ENCODE assay signal across 9 mouse cellular contexts in genomic region chr5:24591796-24592470, GRCm38 (mm10). TPM values are rescaled to one million over a fixed set of nuclear protein-coding genes. Genes with fewer than 3 reads are reported as not detected.
DNase-seq lines count a peak whose midpoint lies in the region; ATAC-seq lines count a peak whose summit lies in the region.
"Had no signal": no experiment of that assay in that cellular context is flagged by ENCODE, and none has a peak within 500 bp of the region (broad histone marks: within the 10 kb centered on the region; RNA-seq: fewer than 3 reads in every experiment).

No protein-coding gene starts in this region.

- H3K4me3 ChIP-seq in hindbrain, embryonic 12.5 days: no peak overlapping the region
- H3K4me3 ChIP-seq in hindbrain, embryonic 14.5 days (replicated peaks; ENCODE audit: low read length): no peak overlapping the region
- no peak overlapping the region for H3K4me3 ChIP-seq in heart, embryonic 16.5 days (ENCODE audit: low read length)
- peak overlapping the region; percentile 20 for H3K4me3 ChIP-seq in liver, embryonic 12.5 days

- no peaks in the 10 kb centered on the region for H3K9me3 ChIP-seq in hindbrain, embryonic 12.5 days (replicated peaks)
- no peaks in the 10 kb centered on the region for H3K9me3 ChIP-seq in hindbrain, embryonic 14.5 days (ENCODE audit: control insufficient read depth, low read length)
- no peaks in the 10 kb centered on the region for H3K9me3 ChIP-seq in heart, embryonic 16.5 days (replicated peaks; ENCODE audit: control insufficient read depth, low read length)
- H3K9me3 ChIP-seq in liver, embryonic 12.5 days (replicated peaks): no peaks in the 10 kb centered on the region

- peak overlapping the region; percentile 18 for H3K9ac ChIP-seq in hindbrain, embryonic 12.5 days
- no peak overlapping the region for H3K9ac ChIP-seq in hindbrain, embryonic 14.5 days
- no peak overlapping the region for H3K9ac ChIP-seq in heart, embryonic 16.5 days (ENCODE audit: low read length)
- peak overlapping the region; percentile 40; the same call in 1 of the 2 replicates for H3K9ac ChIP-seq in liver, embryonic 12.5 days

- H3K27me3 ChIP-seq in hindbrain, embryonic 12.5 days: peaks cover 15% of the 10 kb centered on the region; the same call in 1 of the 2 replicates
- H3K27me3 ChIP-seq in hindbrain, embryonic 14.5 days (ENCODE audit: control insufficient read depth, insufficient read depth, low read length): no peaks in the 10 kb centered on the region
- no peaks in the 10 kb centered on the region for H3K27me3 ChIP-seq in heart, embryonic 16.5 days (ENCODE audit: control insufficient read depth, insufficient read depth, low read length)
- H3K27me3 ChIP-seq in liver, embryonic 12.5 days (replicated peaks): peaks cover 53% of the 10 kb centered on the region
- H3K27me3 ChIP-seq: Patski had no signal

- DNase-seq in hindbrain, embryonic 14.5 days (ENCODE audit: low spot score): no peak
- no peak for DNase-seq in left cerebral cortex, adult 18-20 months (ENCODE audit: low spot score in 2 of 2)
- DNase-seq in left cerebral cortex, adult 11 months (ENCODE audit: low spot score): no peak
- no peak for DNase-seq in embryo, embryonic 9.5 days (ENCODE audit: extremely low spot score)

- peaks cover 46% of the 10 kb centered on the region for H3K4me1 ChIP-seq in hindbrain, embryonic 12.5 days
- peaks cover 28% of the 10 kb centered on the region for H3K4me1 ChIP-seq in hindbrain, embryonic 14.5 days (replicated peaks; ENCODE audit: control insufficient read depth, insufficient read depth, low read length)
- peaks cover 21% of the 10 kb centered on the region for H3K4me1 ChIP-seq in heart, embryonic 16.5 days (ENCODE audit: control insufficient read depth, insufficient read depth, low read length)
- H3K4me1 ChIP-seq in liver, embryonic 12.5 days: peaks cover 44% of the 10 kb centered on the region

- peaks cover 51% of the 10 kb centered on the region for H3K36me3 ChIP-seq in hindbrain, embryonic 12.5 days
- peaks cover 78% of the 10 kb centered on the region for H3K36me3 ChIP-seq in hindbrain, embryonic 14.5 days (replicated peaks; ENCODE audit: control insufficient read depth, insufficient read depth)
- peaks cover 58% of the 10 kb centered on the region for H3K36me3 ChIP-seq in heart, embryonic 16.5 days (ENCODE audit: control insufficient read depth, insufficient read depth)
- peaks cover 36% of the 10 kb centered on the region for H3K36me3 ChIP-seq in liver, embryonic 12.5 days

- 56% methylated on average over 24 of the region's 24 CpGs for WGBS in hindbrain, embryonic 12.5 days
- WGBS in hindbrain, embryonic 14.5 days: 57% methylated on average over 24 of the region's 24 CpGs
- 59% methylated on average over 24 of the region's 24 CpGs for WGBS in heart, embryonic 16.5 days
- WGBS in liver, embryonic 12.5 days (ENCODE audit: insufficient replicate concordance): 27% methylated on average over 24 of the region's 24 CpGs

- no peak overlapping the region for H3K27ac ChIP-seq in hindbrain, embryonic 12.5 days
- H3K27ac ChIP-seq in hindbrain, embryonic 14.5 days: no peak overlapping the region
- H3K27ac ChIP-seq in heart, embryonic 16.5 days (ENCODE audit: low read length): no peak overlapping the region
- no peak overlapping the region for H3K27ac ChIP-seq in liver, embryonic 12.5 days

- no peak for ATAC-seq in hindbrain, embryonic 12.5 days (ENCODE audit: low FRiP score)
- no peak for ATAC-seq in hindbrain, embryonic 14.5 days (ENCODE audit: low FRiP score)
- ATAC-seq in common myeloid progenitor, adult 5-6 weeks (replicated peaks; ENCODE audit: low read depth, poor library complexity, severe bottlenecking): 0 out of 2 replicates have a peak, but pooled peaks have one; percentile 2
- ATAC-seq in heart, embryonic 16.5 days (replicated peaks; ENCODE audit: extremely low read depth, insufficient read depth, low FRiP score): no peak
- ATAC-seq in liver, embryonic 12.5 days: no peak

- no peak overlapping the region for H3K4me2 ChIP-seq in hindbrain, embryonic 12.5 days (replicated peaks)
- no peak overlapping the region for H3K4me2 ChIP-seq in hindbrain, embryonic 14.5 days (replicated peaks)
- H3K4me2 ChIP-seq in heart, embryonic 16.5 days (ENCODE audit: low read depth, low read length): 0 out of 2 replicates have a peak overlapping the region, but pooled peaks have one; percentile 11
- peak overlapping the region; percentile 53 for H3K4me2 ChIP-seq in liver, embryonic 12.5 days

RNA-seq across cellular contexts. Expression of gene Chpf2, which starts 5.4 kb away (rescaled TPM):
- 22.3 and 23.1 TPM in 2 replicates for polyA plus RNA-seq in hindbrain, embryonic 12.5 days (2016; fragmentation: Nextera tagmentation; extraction: Ambion mirVana)
- 14.0 and 14.4 TPM in 2 replicates for polyA plus RNA-seq in hindbrain, embryonic 14.5 days (2014; fragmentation: Nextera tagmentation; extraction: Ambion mirVana)
- total RNA-seq in common myeloid progenitor, adult 5-6 weeks (2017): 12.3 and 13.3 TPM in 2 replicates
- polyA plus RNA-seq in heart, embryonic 16.5 days (2015; fragmentation: Nextera tagmentation; extraction: Ambion mirVana): 14.4 and 14.8 TPM in 2 replicates
- 16.6 and 17.6 TPM in 2 replicates for polyA plus RNA-seq in liver, embryonic 12.5 days (2016; fragmentation: Nextera tagmentation; extraction: Ambion mirVana)
- total RNA-seq in left cerebral cortex, adult 18-20 months (2021): 10 to 100 TPM; 65.9 to 76.4 TPM

RNA-seq across cellular contexts. Expression of gene Abcf2, which starts 14.7 kb away (rescaled TPM):
- polyA plus RNA-seq in hindbrain, embryonic 12.5 days (2016; fragmentation: Nextera tagmentation; extraction: Ambion mirVana): 108 and 110 TPM in 2 replicates
- polyA plus RNA-seq in hindbrain, embryonic 14.5 days (2014; fragmentation: Nextera tagmentation; extraction: Ambion mirVana): 72.3 and 87.2 TPM in 2 replicates
- total RNA-seq in common myeloid progenitor, adult 5-6 weeks (2017): 107 and 119 TPM in 2 replicates
- polyA plus RNA-seq in heart, embryonic 16.5 days (2015; fragmentation: Nextera tagmentation; extraction: Ambion mirVana): 68.1 and 72.6 TPM in 2 replicates
- 93.7 and 95.9 TPM in 2 replicates for polyA plus RNA-seq in liver, embryonic 12.5 days (2016; fragmentation: Nextera tagmentation; extraction: Ambion mirVana)
- 10 to 100 TPM; 89.7 to 90.5 TPM for total RNA-seq in left cerebral cortex, adult 18-20 months (2021)

RNA-seq across cellular contexts. Expression of gene Smarcd3, which starts 32.3 kb away (rescaled TPM):
- 78.4 and 83.2 TPM in 2 replicates for polyA plus RNA-seq in hindbrain, embryonic 12.5 days (2016; fragmentation: Nextera tagmentation; extraction: Ambion mirVana)
- polyA plus RNA-seq in hindbrain, embryonic 14.5 days (2014; fragmentation: Nextera tagmentation; extraction: Ambion mirVana): 149 and 171 TPM in 2 replicates
- total RNA-seq in common myeloid progenitor, adult 5-6 weeks (2017): 0.09 TPM in 1 of 2 replicates, not detected in the other
- polyA plus RNA-seq in heart, embryonic 16.5 days (2015; fragmentation: Nextera tagmentation; extraction: Ambion mirVana): 47.4 and 48.3 TPM in 2 replicates
- 5.8 and 8.3 TPM in 2 replicates for polyA plus RNA-seq in liver, embryonic 12.5 days (2016; fragmentation: Nextera tagmentation; extraction: Ambion mirVana)
- total RNA-seq in left cerebral cortex, adult 18-20 months (2021): 100 to 1,000 TPM in 1 of 2 experiments, 10 to 100 TPM in 1; 93.6 to 103 TPM

RNA-seq across cellular contexts. Expression of gene 4931409K22Rik, which starts 35.3 kb away (rescaled TPM):
- not detected in 2 replicates for polyA plus RNA-seq in hindbrain, embryonic 12.5 days (2016; fragmentation: Nextera tagmentation; extraction: Ambion mirVana)
- polyA plus RNA-seq in hindbrain, embryonic 14.5 days (2014; fragmentation: Nextera tagmentation; extraction: Ambion mirVana): 0.10 and 0.19 TPM in 2 replicates
- not detected in 2 replicates for total RNA-seq in common myeloid progenitor, adult 5-6 weeks (2017)
- polyA plus RNA-seq in heart, embryonic 16.5 days (2015; fragmentation: Nextera tagmentation; extraction: Ambion mirVana): not detected in 2 replicates
- 0.05 TPM in 1 of 2 replicates, not detected in the other for polyA plus RNA-seq in liver, embryonic 12.5 days (2016; fragmentation: Nextera tagmentation; extraction: Ambion mirVana)
- not detected for total RNA-seq in left cerebral cortex, adult 18-20 months (2021)
- polyA plus RNA-seq: Patski had no signal

RNA-seq across cellular contexts. Expression of gene Asb10, which starts 51.2 kb away (rescaled TPM):
- 0.32 and 0.42 TPM in 2 replicates for polyA plus RNA-seq in hindbrain, embryonic 12.5 days (2016; fragmentation: Nextera tagmentation; extraction: Ambion mirVana)
- polyA plus RNA-seq in hindbrain, embryonic 14.5 days (2014; fragmentation: Nextera tagmentation; extraction: Ambion mirVana): 0.22 and 0.23 TPM in 2 replicates
- total RNA-seq in common myeloid progenitor, adult 5-6 weeks (2017): 0.69 TPM in 1 of 2 replicates, not detected in the other
- polyA plus RNA-seq in heart, embryonic 16.5 days (2015; fragmentation: Nextera tagmentation; extraction: Ambion mirVana): 10.1 and 10.2 TPM in 2 replicates
- polyA plus RNA-seq in liver, embryonic 12.5 days (2016; fragmentation: Nextera tagmentation; extraction: Ambion mirVana): 0.11 TPM in 1 of 2 replicates, not detected in the other
- not detected for total RNA-seq in left cerebral cortex, adult 18-20 months (2021)
- polyA plus RNA-seq: Patski had no signal

Comparison
In these comparisons a context has a peak if more than half of its experiments do, and no peak if none do; other contexts are left out.
1. H3K9ac ChIP-seq: peak in hindbrain, embryonic 12.5 days (single experiment) and liver, embryonic 12.5 days (single experiment); none in hindbrain, embryonic 14.5 days (single experiment) and heart, embryonic 16.5 days (single experiment).
2. H3K4me2 ChIP-seq: peak in heart, embryonic 16.5 days (single experiment) and liver, embryonic 12.5 days (single experiment); none in hindbrain, embryonic 12.5 days (single experiment) and hindbrain, embryonic 14.5 days (single experiment).